Mouse (Mus musculus) heart, adult 9 months (tissue): ENCODE measurements around the gene Ap4b1.
"Not testable (repeated sequence)": the region's sequence is repeated elsewhere in the genome, so short reads cannot be mapped to it uniquely, and the experiment has no call there.

Source experiments
- DNase-seq, 2 experiments: peaks; one replicate each; pipeline ENCODE4 v3.0.0; 2022; ENCODE audit warnings: low spot score in 2 of 2

Gene Ap4b1

GRCm38 (mm10) chr3:103799507-103799906, 9.8 kb upstream of the Ap4b1 start:
- DNase-seq: no peak

GRCm38 (mm10) chr3:103801631-103802531, 7.4 kb upstream of the Ap4b1 start:
- DNase-seq: peak; percentile 93 to 96

- DNase-seq: peak; percentile 18 to 22
Observed at GRCm38 (mm10) chr3:103802861-103803260, 6.5 kb upstream of the Ap4b1 start.

- DNase-seq: no peak
Observed at GRCm38 (mm10) chr3:103805671-103806070, 3.6 kb upstream of the Ap4b1 start.

- no peak for DNase-seq
Observed at GRCm38 (mm10) chr3:103809799-103810150, 455 bp downstream of the Ap4b1 start.

- DNase-seq: no peak
Observed at GRCm38 (mm10) chr3:103810967-103811366, 1.6 kb downstream of the Ap4b1 start.

- DNase-seq: no peak
Observed at GRCm38 (mm10) chr3:103827548-103827947, 18.2 kb downstream of the Ap4b1 start.

GRCm38 (mm10) chr3:103829036-103829435, 19.7 kb downstream of the Ap4b1 start:
- DNase-seq: no peak

GRCm38 (mm10) chr3:103830681-103831080, 21.4 kb downstream of the Ap4b1 start:
- not testable (repeated sequence) for DNase-seq

- no peak for DNase-seq
Observed at GRCm38 (mm10) chr3:103831146-103831545, 21.8 kb downstream of the Ap4b1 start.

GRCm38 (mm10) chr3:103832426-103832825, 23.1 kb downstream of the Ap4b1 start, which contains the start of gene Bcl2l15:
TSS of gene Bcl2l15 (plus strand) at chr3:103832601.
- DNase-seq: no peak

GRCm38 (mm10) chr3:103834001-103834400, 24.7 kb downstream of the Ap4b1 start:
- DNase-seq: no peak

- DNase-seq: no peak
Observed at GRCm38 (mm10) chr3:103835272-103835950, 26.1 kb downstream of the Ap4b1 start.

GRCm38 (mm10) chr3:103835951-103836310, 26.6 kb downstream of the Ap4b1 start:
- no peak for DNase-seq

GRCm38 (mm10) chr3:103836453-103836852, 27.1 kb downstream of the Ap4b1 start:
- DNase-seq: no peak

GRCm38 (mm10) chr3:103839711-103840110, 30.4 kb downstream of the Ap4b1 start:
- no peak for DNase-seq

- DNase-seq: not testable (repeated sequence)
Observed at GRCm38 (mm10) chr3:103840195-103840594, 30.9 kb downstream of the Ap4b1 start.

GRCm38 (mm10) chr3:103840946-103841345, 31.6 kb downstream of the Ap4b1 start:
- DNase-seq: not testable (repeated sequence)

- DNase-seq: no peak
Observed at GRCm38 (mm10) chr3:103850644-103851363, 41.5 kb downstream of the Ap4b1 start.

GRCm38 (mm10) chr3:103851481-103851880, 42.2 kb downstream of the Ap4b1 start:
- DNase-seq: no peak

- no peak for DNase-seq
Observed at GRCm38 (mm10) chr3:103851882-103852281, 42.6 kb downstream of the Ap4b1 start.
